Mouse (Mus musculus): ENCODE data around the gene Prps1l3. TPM values are rescaled to one million over a fixed set of nuclear protein-coding genes. Genes with fewer than 3 reads are reported as not detected.

Gene Prps1l3
- total and polyA plus RNA-seq, 2 experiments: 13.2 to 40.1 TPM

GRCm38 (mm10) chr12:57258572-57258971 lies 28.4 kb downstream of the Prps1l3 start:
- no peak overlapping the region for H3K4me3 ChIP-seq (ENCODE audit: insufficient read depth, low read depth, low read length)
- H3K79me2 ChIP-seq (ENCODE audit: control insufficient read depth, insufficient read depth, low read length): no peaks in the 10 kb centered on the region
- 17% methylated on average over 2 of the region's 2 CpGs for whole genome bisulfite sequencing
- no peak overlapping the region for H3K9ac ChIP-seq (ENCODE audit: low read depth, low read length)
- no peaks in the 10 kb centered on the region for H3K27me3 ChIP-seq (ENCODE audit: control insufficient read depth, insufficient read depth, low read length)
- DNase-seq (ENCODE audit: extremely low read depth, low read depth, low spot score): peak; percentile 26
- H3K27ac ChIP-seq (replicated peaks; ENCODE audit: insufficient read depth, low read depth, low read length): no peak overlapping the region
- no peaks in the 10 kb centered on the region for H3K4me1 ChIP-seq (ENCODE audit: control insufficient read depth, insufficient read depth, low read length)
- H3K36me3 ChIP-seq (ENCODE audit: control insufficient read depth, insufficient read depth, low read length): no peaks in the 10 kb centered on the region
- no peak for TF ChIP-seq POLR2A (IDR thresholded peaks at IDR 0.05; ENCODE audit: extremely low read depth, insufficient read depth, low read length)
- TF ChIP-seq CTCF (IDR thresholded peaks at IDR 0.05; ENCODE audit: low read depth, low read length): peak; percentile 50

DNA sequence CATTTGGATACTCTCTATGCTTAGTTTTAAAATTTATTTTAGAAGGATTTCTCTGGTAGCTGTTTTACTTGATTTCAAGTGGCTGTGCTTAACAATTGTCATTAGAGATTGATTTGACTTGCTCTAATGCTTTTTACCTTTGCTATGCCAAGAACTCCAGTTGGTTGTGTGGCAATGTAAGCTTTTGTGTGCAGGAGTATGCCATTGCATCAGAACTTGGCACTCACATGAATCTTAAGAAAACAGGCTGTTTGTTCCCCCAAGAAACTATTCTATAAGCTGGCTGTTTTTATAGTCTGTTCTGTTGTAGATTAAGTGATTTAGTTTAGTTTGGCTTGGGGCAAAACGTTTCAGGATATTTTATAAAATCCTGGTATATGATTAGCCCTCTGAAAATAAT lies 45.2 kb downstream of the Prps1l3 start:
- Histone ChIP-seq H3K27me3 (ENCODE audit: control insufficient read depth, insufficient read depth, low read length) (no peaks in the 10 kb centered on the region), H3K27ac (replicated peaks; ENCODE audit: insufficient read depth, low read depth, low read length) (no peak overlapping the region), H3K9ac (ENCODE audit: low read depth, low read length) (no peak overlapping the region), H3K79me2 (ENCODE audit: control insufficient read depth, insufficient read depth, low read length) (no peaks in the 10 kb centered on the region), H3K4me1 (ENCODE audit: control insufficient read depth, insufficient read depth, low read length) (no peaks in the 10 kb centered on the region), H3K4me3 (ENCODE audit: insufficient read depth, low read depth, low read length) (no peak overlapping the region), H3K36me3 (ENCODE audit: control insufficient read depth, insufficient read depth, low read length) (no peaks in the 10 kb centered on the region)
- WGBS: 69% methylated on average over 1 of the region's 1 CpGs
- TF ChIP-seq POLR2A (IDR thresholded peaks at IDR 0.05; ENCODE audit: extremely low read depth, insufficient read depth, low read length) (no peak), CTCF (IDR thresholded peaks at IDR 0.05; ENCODE audit: low read depth, low read length) (no peak)
- DNase-seq (ENCODE audit: extremely low read depth, low read depth, low spot score): peak; percentile 27

DNA sequence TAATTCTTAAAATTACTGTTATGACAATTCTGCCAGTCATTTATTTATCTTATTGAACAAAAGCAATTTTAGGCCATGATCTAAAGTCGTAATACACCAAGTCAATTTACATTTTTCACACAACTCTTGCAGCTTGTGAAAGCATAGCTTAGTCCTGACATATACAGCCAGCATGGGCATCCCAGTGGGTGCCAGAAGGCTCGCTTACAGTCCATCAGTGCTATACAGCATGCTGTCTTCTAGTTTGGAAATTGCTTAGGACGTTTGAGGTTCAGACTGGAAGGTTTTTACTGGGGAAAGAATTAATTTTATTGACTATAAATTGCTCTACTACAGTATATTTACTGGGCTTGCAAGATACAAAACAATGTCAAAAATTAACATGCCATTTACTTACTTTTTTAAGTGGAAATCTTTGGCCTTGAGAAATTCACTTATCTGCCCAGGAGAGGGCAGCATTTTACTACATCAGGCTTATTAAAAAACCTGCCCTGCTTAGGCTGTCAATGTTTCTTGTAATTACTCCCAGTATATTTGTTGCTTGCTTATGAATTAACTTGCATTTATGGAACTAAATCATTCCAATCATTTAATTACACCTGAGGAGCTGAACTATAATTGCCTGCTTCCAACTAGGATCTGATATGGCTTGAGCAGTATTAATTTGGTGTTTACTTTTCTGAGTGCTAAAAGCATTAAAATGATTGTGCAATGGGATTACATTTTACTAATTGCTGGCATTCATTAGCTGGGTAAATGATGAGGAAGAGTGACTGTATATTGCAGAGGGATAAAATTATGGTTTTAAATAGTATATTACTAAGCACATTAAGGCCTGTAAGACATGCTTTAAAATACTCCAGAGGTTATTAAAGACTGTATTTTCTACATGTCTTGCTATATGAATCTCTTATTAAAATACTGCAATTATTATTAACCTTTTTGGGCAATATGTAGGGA lies 51.2 kb downstream of the Prps1l3 start:
- H3K4me3 ChIP-seq (ENCODE audit: insufficient read depth, low read depth, low read length): no peak overlapping the region
- H3K36me3 ChIP-seq (ENCODE audit: control insufficient read depth, insufficient read depth, low read length): no peaks in the 10 kb centered on the region
- WGBS: 60% methylated on average over 3 of the region's 3 CpGs
- peak; percentile 32; the same call in 1 of the 2 replicates for TF ChIP-seq CTCF (IDR thresholded peaks at IDR 0.05; ENCODE audit: low read depth, low read length)
- no peak for TF ChIP-seq POLR2A (IDR thresholded peaks at IDR 0.05; ENCODE audit: extremely low read depth, insufficient read depth, low read length)
- no peaks in the 10 kb centered on the region for H3K27me3 ChIP-seq (ENCODE audit: control insufficient read depth, insufficient read depth, low read length)
- no peaks in the 10 kb centered on the region for H3K79me2 ChIP-seq (ENCODE audit: control insufficient read depth, insufficient read depth, low read length)
- peak; percentile 65 for DNase-seq (ENCODE audit: extremely low read depth, low read depth, low spot score)
- H3K9ac ChIP-seq (ENCODE audit: low read depth, low read length): no peak overlapping the region
- no peaks in the 10 kb centered on the region; the same call in 1 of the 2 replicates for H3K4me1 ChIP-seq (ENCODE audit: control insufficient read depth, insufficient read depth, low read length)
- H3K27ac ChIP-seq (replicated peaks; ENCODE audit: insufficient read depth, low read depth, low read length): no peak overlapping the region

DNA sequence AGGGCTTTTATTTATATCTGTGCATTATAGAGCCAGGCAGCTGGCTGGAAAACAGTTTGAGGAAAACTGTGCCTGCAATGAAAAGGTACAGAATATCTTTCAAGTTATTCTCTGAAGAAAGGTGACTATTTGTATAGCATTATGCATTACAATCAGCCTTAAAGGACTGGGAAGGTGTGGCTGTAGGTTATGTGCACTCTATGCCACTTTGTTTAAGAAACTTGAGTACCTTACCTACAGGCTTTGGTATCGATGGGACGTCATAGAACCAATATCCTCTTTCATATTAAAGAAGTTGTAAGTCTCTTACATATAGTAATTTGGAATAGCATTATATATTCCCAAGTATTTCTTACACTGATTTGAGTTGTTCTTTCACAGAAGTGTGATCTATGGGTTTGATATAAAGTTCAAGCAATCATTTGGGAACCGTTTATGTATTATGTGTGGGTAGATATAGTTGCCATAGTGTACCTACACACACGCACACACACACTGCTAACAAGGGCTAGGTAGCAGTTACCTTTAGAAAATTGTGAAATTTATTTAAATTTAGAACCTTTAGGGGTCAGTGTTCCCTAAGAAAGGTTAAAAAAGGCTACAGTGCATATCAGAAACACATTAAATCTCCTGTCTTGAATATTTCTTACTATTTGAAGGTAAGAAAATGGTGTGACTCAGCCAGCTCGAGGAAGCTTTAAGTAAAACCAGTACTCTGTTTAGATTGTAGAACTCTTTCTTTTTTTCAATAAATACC lies 55.3 kb downstream of the Prps1l3 start:
- no peak overlapping the region for H3K4me3 ChIP-seq (ENCODE audit: insufficient read depth, low read depth, low read length)
- no peak overlapping the region for H3K27ac ChIP-seq (replicated peaks; ENCODE audit: insufficient read depth, low read depth, low read length)
- H3K79me2 ChIP-seq (ENCODE audit: control insufficient read depth, insufficient read depth, low read length): no peaks in the 10 kb centered on the region
- no peak for TF ChIP-seq POLR2A (IDR thresholded peaks at IDR 0.05; ENCODE audit: extremely low read depth, insufficient read depth, low read length)
- TF ChIP-seq CTCF (IDR thresholded peaks at IDR 0.05; ENCODE audit: low read depth, low read length): no peak
- no peaks in the 10 kb centered on the region for H3K36me3 ChIP-seq (ENCODE audit: control insufficient read depth, insufficient read depth, low read length)
- H3K4me1 ChIP-seq (ENCODE audit: control insufficient read depth, insufficient read depth, low read length): no peaks in the 10 kb centered on the region; the same call in 1 of the 2 replicates
- DNase-seq (ENCODE audit: extremely low read depth, low read depth, low spot score): peak; percentile 27
- H3K9ac ChIP-seq (ENCODE audit: low read depth, low read length): no peak overlapping the region
- 64% methylated on average over 5 of the region's 5 CpGs for WGBS
- H3K27me3 ChIP-seq (ENCODE audit: control insufficient read depth, insufficient read depth, low read length): no peaks in the 10 kb centered on the region

Other genes starting within 250 kb of the Prps1l3 start
- gene Slc25a21, start 32.9 kb upstream of the Prps1l3 start, total RNA-seq (2014; rRNA removed): 8.3 and 13.9 TPM in 2 replicates
- 3.6 and 4.5 TPM in 2 replicates for gene Slc25a21, start 32.9 kb upstream of the Prps1l3 start, polyA plus RNA-seq (2012; rRNA removed)
- gene Mipol1, start within 50 bp of the Prps1l3 start, total RNA-seq (2014; rRNA removed): 4.8 and 6.7 TPM in 2 replicates
- gene Mipol1, start within 50 bp of the Prps1l3 start, polyA plus RNA-seq (2012; rRNA removed): 0.77 and 0.97 TPM in 2 replicates

Data from liver, adult 2 months (tissue).